Mouse (Mus musculus): ENCODE results near the gene Ikzf5.
"Not testable (repeated sequence)": the region's sequence is repeated elsewhere in the genome, so short reads cannot be mapped to it uniquely, and the experiment has no call there.

Ikzf5 gene

DNA sequence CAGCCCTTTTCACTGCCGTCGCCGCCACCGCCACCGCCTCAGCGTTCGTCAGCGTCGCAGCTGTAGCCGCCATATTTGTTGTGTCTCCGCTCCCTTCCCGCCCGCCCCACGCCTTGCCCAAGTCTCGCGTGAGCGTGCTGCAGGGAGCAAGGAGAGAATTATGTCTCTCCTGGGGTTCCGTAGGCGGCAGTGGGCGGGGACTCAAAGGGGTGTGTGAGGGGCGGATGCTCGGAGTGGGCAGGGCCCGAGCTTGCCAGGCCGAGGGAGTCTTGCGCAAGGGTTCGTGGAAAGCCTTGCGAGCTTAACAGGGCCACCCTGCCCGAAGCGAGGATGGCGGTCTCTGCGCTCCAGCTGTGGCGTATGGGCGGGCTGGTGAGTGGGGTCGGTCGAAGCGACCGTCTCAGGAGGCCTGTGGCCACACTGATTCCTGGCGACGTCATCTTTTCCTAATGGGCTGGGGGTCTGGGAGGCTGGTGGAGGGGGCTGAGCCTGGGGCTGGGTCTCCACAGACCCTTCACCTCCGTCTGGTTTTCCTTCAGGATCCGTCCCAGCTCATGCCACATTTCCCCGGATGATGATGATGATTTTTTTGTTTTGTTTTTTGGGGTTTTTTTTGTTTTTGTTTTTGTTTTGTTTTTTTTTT is at the start of gene Ikzf5, which contains the start of gene Acadsb:
Ikzf5 (minus strand) TSS at position 106 of the 643 bp plus-strand sequence.
Acadsb (plus strand) TSS at position 186 of the 643 bp plus-strand sequence.
- peak; percentile 91 for DNase-seq (ENCODE audit: low read depth, low spot score)

DNA sequence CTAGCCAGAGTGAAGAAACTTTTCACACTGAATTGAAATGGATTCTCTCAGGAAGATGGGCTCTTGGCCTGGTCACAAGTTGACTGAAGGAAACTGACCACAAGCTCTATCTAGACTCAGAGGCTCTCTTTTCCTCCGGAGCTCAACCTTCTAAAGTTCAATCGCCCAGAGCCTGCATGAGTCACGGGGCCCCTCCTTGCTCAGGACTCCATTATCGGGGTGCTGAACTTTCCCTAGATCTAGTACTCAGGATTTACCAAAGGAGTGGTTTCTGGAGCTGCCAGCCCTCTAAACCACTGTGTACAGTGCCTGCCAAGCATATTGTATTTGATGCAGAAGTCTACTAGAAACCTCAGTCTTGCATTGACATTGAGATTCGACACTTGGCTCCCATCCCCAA is 46.4 kb upstream of the Ikzf5 start:
- no peak for DNase-seq (ENCODE audit: low read depth, low spot score)

GRCm38 (mm10) chr7:131437051-131437450 is 26.7 kb upstream of the Ikzf5 start:
- DNase-seq (ENCODE audit: low read depth, low spot score): no peak

DNA sequence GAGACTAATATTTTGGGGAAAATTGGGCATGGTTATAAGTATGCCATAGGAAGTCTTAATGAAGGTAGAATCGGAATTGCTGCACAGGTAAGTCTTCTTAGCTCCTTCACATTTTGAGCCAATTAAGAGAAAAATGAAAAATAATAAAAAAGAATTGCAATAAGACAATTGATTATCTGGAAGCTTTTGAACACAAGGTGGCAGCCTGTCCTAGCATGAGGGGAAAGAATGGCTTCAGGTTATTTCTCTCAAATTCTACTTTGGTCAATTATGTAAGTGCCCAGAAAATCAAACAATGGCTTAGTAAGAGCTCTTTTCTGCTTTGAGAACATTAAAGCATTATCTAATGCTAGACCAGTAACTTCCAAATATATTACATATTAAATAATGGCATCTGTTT is 24.0 kb upstream of the Ikzf5 start:
- DNase-seq (ENCODE audit: low read depth, low spot score): no peak

DNA sequence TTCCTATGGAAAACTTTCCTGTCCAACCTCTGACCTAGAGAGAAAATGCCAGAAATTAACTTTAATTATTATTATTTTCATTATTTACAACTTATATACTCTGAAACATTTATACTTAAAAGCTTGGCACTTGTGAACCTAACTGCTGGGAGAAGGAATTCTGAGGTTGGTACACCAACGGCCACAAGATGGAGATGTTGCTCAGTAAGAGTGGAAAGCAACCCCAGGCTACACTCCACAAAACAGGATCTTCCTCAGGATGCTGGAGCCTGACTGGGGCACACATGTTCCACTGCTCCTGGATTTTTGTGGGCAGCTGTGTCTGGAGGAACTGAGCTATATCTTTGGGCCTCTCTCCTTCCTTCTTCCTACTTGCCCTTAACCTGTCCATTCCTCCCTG is 21.9 kb upstream of the Ikzf5 start:
- DNase-seq (ENCODE audit: low read depth, low spot score): no peak

- no peak for DNase-seq (ENCODE audit: low read depth, low spot score)
Measured at GRCm38 (mm10) chr7:131427331-131427730, 17.0 kb upstream of the Ikzf5 start.

- DNase-seq (ENCODE audit: low read depth, low spot score): no peak
Measured at GRCm38 (mm10) chr7:131424912-131425311, 14.6 kb upstream of the Ikzf5 start.

DNA sequence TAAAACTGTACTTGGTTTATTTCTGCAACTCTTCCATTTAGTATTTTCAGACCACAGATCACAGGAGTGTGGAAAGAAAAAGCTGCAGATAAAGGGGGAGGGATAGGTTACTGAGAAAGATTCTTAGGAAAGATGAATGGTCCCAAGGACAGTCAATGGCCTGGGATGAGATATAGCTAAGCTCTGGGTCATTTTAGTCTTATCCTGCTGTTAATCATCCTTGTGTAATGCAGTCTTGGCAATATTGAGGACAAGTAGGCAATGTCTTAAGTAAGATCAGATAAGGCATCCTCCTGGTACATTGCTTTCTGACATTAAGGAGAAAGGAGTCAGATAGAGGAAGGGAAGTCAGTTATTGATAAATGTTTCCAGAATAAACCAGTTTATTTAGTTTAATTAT is 7.3 kb upstream of the Ikzf5 start:
- no peak for DNase-seq (ENCODE audit: low read depth, low spot score)

- not testable (repeated sequence) for DNase-seq (ENCODE audit: low read depth, low spot score)
Measured at GRCm38 (mm10) chr7:131416742-131417141, 6.4 kb upstream of the Ikzf5 start.

DNA sequence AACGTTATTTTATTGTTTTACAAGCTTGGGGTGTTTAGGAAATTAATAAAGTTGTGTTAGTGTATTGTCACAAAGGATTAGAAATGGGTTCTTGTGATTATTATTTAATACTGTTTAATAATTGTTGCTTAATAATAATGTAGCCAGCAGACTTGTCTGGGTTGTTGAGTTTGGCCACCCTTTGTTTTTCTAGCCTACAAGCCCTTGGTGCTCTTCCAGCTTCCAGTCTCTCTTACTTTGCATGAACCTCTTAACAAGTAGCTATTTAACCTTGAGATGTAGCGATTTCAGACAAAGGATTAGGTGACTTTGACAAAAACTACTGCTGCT is 1.6 kb upstream of the Ikzf5 start:
- no peak for DNase-seq (ENCODE audit: low read depth, low spot score)

- no peak for DNase-seq (ENCODE audit: low read depth, low spot score)
Measured at GRCm38 (mm10) chr7:131411221-131411940, 1.1 kb upstream of the Ikzf5 start.

DNA sequence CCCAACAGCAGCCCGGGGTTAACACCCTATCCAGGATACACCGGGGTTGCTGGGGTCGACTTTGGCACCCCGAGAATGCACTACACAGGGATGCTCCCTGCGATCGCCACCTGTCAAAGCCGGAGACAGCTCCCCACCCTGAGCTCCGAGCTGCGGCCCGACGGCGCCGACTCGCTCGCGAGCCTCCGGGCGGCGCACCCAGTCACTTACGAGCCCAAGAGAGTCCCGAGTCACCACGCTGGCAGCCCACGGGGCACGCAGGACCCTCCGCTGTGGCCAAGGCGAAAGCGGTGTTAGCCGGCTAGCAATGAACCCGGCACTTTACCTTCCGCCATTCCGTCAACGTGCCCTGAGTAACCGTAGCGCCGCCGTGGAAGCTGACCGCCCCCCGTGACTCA is 334 bp downstream of the Ikzf5 start:
- DNase-seq (ENCODE audit: low read depth, low spot score): no peak

- no peak for DNase-seq (ENCODE audit: low read depth, low spot score)
Measured at GRCm38 (mm10) chr7:131409321-131409987, 867 bp downstream of the Ikzf5 start.

DNA sequence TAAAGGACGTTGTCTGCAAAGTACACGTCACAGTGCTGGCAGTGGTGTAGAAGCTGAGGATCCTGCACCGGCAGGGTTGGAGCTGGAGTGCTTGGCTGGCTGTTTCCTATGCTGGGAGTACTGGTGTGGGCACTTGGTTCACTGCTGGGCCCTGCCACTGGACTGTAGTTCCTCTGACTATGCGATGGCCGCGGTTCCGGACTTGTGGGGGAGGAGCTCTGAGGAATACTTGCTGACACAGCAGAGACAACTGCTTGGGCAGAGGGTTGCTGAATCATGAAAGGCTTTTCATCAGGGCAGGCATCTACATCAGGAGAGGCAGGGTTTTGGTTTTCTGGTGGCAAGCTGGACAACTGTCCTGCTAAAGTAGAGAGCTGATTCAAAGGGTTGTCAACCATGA is 18.6 kb downstream of the Ikzf5 start:
- DNase-seq (ENCODE audit: low read depth, low spot score): not testable (repeated sequence)

GRCm38 (mm10) chr7:131371880-131372651 is 38.3 kb downstream of the Ikzf5 start:
- no peak for DNase-seq (ENCODE audit: low read depth, low spot score)

GRCm38 (mm10) chr7:131371470-131371860 is 38.9 kb downstream of the Ikzf5 start:
- DNase-seq (ENCODE audit: low read depth, low spot score): no peak

GRCm38 (mm10) chr7:131370648-131371469 is 39.5 kb downstream of the Ikzf5 start, which contains the start of gene Pstk:
Pstk (plus strand) TSS chr7:131371141.
- peak; percentile 81 for DNase-seq (ENCODE audit: low read depth, low spot score)

- no peak for DNase-seq (ENCODE audit: low read depth, low spot score)
Measured at GRCm38 (mm10) chr7:131364131-131364530, 46.2 kb downstream of the Ikzf5 start.

DNA sequence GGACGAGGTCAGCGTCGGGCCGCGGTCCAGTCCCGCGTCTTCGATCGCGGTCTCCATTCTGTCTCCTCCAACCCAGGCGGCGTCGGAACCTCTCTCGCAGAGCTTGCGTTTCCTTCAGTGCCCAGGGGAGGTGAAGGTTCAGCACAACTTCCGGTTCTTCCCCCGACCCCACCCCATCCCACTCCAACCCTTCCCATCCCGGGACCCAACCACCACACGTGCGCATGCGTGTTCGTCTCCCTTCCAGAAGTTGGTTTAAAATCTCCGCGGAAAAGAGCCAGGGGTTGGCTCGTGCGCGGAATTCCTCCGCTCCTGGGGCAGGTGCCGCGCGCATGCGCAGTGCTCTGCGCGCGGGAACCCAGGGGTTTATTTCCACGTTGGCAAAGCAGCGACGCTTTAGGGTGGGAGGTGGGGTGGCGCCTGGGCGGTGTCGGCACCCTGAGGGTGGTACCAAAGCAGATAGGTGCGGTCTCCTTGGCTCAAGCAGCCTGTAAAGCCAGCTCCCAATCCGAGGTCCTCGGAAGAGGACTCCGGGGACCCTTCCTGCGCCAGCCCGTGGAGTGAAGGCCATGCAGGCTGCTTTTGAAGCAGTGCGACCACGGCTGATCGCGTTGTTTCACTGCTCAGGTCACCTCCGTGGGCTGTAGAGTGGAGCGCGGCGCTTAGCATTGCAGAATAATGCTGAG is 47.6 kb downstream of the Ikzf5 start, which contains the start of gene 2310057M21Rik:
2310057M21Rik (minus strand) TSS at position 145 of the 686 bp plus-strand sequence.
- DNase-seq (ENCODE audit: low read depth, low spot score): peak; percentile 96

DNA sequence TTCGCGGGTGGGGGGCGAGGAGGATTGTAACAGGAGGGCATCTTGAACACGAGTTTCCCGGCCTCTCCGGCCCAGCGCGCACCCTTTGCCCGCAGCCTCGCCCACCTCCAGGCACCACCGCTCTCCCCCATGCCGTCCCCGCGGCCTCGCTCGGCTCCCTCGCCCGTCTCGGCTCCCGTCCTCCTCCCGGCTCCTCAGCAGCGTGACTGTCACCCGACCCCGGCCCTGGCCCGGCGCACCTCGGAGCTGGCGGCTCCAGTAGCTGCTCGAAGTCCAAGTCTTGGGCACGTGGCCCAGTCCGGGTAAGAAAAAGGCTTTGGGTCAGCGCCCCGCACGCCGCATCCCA is 48.1 kb downstream of the Ikzf5 start:
- no peak for DNase-seq (ENCODE audit: low read depth, low spot score)

Data from WW6 (cell line).